Mouse (Mus musculus) heart, embryonic 16.5 days (tissue): ENCODE measurements around the gene Pip5k1b. TPM values are rescaled to one million over a fixed set of nuclear protein-coding genes. Genes with fewer than 3 reads are reported as not detected.

ENCODE experiments used
- ATAC-seq: fragments of 200-750 bp; cut with Nextera tagmentation; replicated peaks from 2 replicates; pipeline ENCODE4 v1.8.0; 2017; ENCODE audit warnings: moderate number of reproducible peaks; ENCODE audit not compliant: insufficient read depth, low FRiP score; ENCODE audit errors: extremely low read depth
- H3K27ac ChIP-seq: fragments of 300-500 bp; sonication (generic); 2 replicates; pipeline ENCODE4 v1.5.1; 2014; ENCODE audit warnings: mild to moderate bottlenecking, low read length, control low read depth, moderate library complexity
- H3K27me3 ChIP-seq: fragments of 300-500 bp; sonication (generic); 2 replicates; pipeline ENCODE4 v1.6.1; 2014; ENCODE audit warnings: low read length, mixed read lengths; ENCODE audit not compliant: control insufficient read depth, insufficient read depth
- H3K36me3 ChIP-seq: fragments of 300-500 bp; sonication (generic); 2 replicates; pipeline ENCODE4 v1.6.1; 2014; ENCODE audit not compliant: control insufficient read depth, insufficient read depth
- H3K4me1 ChIP-seq: fragments of 300-500 bp; sonication (generic); 2 replicates; pipeline ENCODE4 v1.6.1; 2014; ENCODE audit warnings: low read length, mixed read lengths; ENCODE audit not compliant: control insufficient read depth, insufficient read depth
- H3K4me2 ChIP-seq: fragments of 300-500 bp; sonication (generic); 2 replicates; pipeline ENCODE4 v1.6.1; 2014; ENCODE audit warnings: low read depth, mild to moderate bottlenecking, control low read depth, low read length
- H3K4me3 ChIP-seq: fragments of 300-500 bp; sonication (generic); 2 replicates; pipeline ENCODE4 v1.5.1; 2014; ENCODE audit warnings: mild to moderate bottlenecking, control low read depth, low read length
- H3K9ac ChIP-seq: fragments of 300-500 bp; sonication (generic); 2 replicates; pipeline ENCODE4 v1.6.1; 2014; ENCODE audit warnings: low read length, control low read depth
- H3K9me3 ChIP-seq: fragments of 300-500 bp; sonication (generic); replicated peaks from 2 replicates; pipeline ENCODE4 v1.6.1; 2016; ENCODE audit warnings: low read length; ENCODE audit not compliant: control insufficient read depth
- WGBS: fragments of 180-500 bp; shearing (Covaris S2); extraction: QIAGEN DNeasy Blood & Tissue Kit; methylation state at CpG from one replicate; pipeline ENCODE4 v1.1.7; 2014; 5-methylcytosine and 5-hydroxymethylcytosine counted together
- polyA plus RNA-seq: library from polyadenylated mRNA; unstranded; fragments of >200 nt; fragmentation: Nextera tagmentation; extraction: Ambion mirVana; gene quantifications from 2 replicates; pipeline ENCODE4 v1.2.1, GENCODE M21; 2015

Pip5k1b gene
- polyA plus RNA-seq, 1 experiment from 2014 or later: 11.1 TPM

DNA sequence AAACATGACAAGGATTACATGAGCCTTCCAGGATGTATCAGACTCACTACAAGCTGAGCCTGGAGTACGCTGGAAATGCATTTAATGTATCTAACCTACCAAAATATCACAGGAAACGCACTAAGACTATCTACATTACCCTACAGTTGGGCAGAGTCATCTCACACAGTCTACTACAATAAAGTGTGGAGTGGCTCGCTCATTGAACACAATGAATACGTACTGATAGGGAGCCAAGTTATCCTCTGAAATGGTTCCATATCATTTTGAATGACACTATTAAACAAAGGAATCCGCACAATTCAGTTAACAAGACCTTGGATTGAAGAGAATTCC lies 28.1 kb downstream of the Pip5k1b start:
- WGBS: 63% methylated on average over 5 of the region's 5 CpGs
- Histone ChIP-seq H3K4me2 (peak overlapping the region; percentile 36; the same call in 1 of the 2 replicates), H3K36me3 (no peaks in the 10 kb centered on the region), H3K27me3 (no peaks in the 10 kb centered on the region), H3K9ac (peak overlapping the region; percentile 54; the same call in 1 of the 2 replicates), H3K9me3 (no peaks in the 10 kb centered on the region), H3K4me3 (no peak overlapping the region), H3K27ac (peak overlapping the region; percentile 93), H3K4me1 (peaks cover 22% of the 10 kb centered on the region)
- no peak for ATAC-seq

DNA sequence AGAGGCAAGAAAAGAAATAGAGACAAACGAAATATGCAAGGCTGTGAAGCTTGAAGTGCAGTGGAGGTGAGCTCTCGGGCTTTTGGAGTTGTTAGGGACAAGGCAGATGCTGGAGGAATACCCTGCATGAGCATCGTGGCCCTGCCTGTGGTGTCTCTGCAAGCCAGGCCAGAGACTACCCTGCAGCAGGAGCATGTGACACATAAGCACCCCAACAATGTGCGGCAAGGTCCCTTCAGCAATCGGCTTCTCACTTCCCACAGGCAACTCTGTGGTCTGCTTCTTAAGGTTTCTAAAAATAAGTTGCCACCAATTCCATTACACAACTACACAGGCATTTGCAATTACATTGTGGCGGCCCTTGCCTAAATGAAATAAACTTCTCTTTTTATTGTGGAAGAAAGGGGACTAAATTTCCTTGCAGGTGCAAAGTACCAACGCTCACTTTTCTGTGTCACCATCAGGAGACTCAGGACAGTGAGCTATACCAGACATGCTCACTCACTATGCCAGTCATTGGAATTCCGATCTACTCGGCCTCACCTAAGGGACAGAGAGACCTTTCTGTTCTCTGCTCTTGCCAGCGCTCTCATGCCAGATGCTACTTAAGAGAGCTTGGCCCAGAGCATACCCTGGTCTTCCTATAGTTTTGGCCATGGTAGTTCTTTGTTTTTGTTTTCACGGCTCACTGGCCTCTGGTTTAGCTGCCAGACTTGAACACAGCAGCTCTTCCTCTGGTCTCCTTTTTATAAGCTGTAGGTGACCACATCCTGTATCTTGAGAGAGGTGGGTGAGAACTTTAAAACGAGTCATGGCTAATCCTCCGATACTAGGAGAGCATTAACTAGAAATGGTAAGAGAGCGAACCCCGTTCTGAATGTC lies 28.7 kb downstream of the Pip5k1b start:
- H3K4me1 ChIP-seq: peaks cover 28% of the 10 kb centered on the region
- H3K27me3 ChIP-seq: no peaks in the 10 kb centered on the region
- WGBS: 35% methylated on average over 15 of the region's 15 CpGs
- no peaks in the 10 kb centered on the region for H3K36me3 ChIP-seq
- H3K9me3 ChIP-seq: no peaks in the 10 kb centered on the region
- peak; percentile 85 for ATAC-seq
- H3K4me3 ChIP-seq: no peak overlapping the region
- peak overlapping the region; percentile 93 for H3K27ac ChIP-seq
- H3K9ac ChIP-seq: peak overlapping the region; percentile 56; the same call in 1 of the 2 replicates
- H3K4me2 ChIP-seq: peak overlapping the region; percentile 36

DNA sequence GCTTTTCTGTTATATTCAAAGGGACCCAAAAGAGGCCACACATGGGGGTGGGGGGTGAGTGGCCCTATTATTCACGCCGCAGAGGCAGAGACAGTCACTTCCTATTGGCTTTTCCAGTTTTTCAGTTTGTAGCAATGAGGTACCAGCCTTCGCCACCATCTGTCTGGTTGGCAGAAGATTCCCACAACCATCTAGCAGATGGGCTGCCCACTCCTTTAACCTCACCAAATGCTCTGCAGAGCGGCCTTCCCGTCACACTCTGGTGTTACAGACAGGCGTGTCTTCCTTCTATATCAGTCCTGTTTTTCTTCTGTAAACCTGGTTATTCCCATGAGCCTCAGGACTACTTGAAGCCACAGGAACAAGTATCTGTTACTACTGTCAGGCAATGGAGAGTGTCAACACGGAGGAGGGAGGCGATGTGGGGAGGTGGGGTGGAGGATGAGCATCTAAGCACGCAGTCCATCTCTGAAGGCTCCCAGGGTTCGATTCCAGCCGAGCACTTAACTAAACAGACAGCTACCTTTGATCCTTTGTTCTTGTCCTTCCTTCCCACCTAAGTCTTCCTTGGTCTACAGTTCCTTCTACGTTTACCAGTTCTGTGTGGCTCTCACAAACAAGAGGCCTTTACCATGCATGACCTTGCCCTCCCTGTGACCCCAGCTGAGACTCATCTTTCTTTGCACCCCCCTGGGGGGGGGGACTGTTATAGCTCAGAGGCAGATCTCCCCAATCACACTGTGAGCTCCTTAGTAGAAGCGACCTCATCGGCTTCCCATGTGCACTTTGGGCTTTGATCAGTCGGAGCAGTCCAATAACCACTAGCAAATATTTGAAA lies 32.0 kb downstream of the Pip5k1b start:
- no peaks in the 10 kb centered on the region for H3K9me3 ChIP-seq
- H3K4me3 ChIP-seq: no peak overlapping the region
- H3K4me1 ChIP-seq: peaks cover 41% of the 10 kb centered on the region
- H3K27me3 ChIP-seq: no peaks in the 10 kb centered on the region
- H3K4me2 ChIP-seq: no peak overlapping the region
- ATAC-seq: no peak
- H3K36me3 ChIP-seq: no peaks in the 10 kb centered on the region
- H3K27ac ChIP-seq: no peak overlapping the region
- 84% methylated on average over 15 of the region's 15 CpGs for WGBS
- no peak overlapping the region for H3K9ac ChIP-seq

DNA sequence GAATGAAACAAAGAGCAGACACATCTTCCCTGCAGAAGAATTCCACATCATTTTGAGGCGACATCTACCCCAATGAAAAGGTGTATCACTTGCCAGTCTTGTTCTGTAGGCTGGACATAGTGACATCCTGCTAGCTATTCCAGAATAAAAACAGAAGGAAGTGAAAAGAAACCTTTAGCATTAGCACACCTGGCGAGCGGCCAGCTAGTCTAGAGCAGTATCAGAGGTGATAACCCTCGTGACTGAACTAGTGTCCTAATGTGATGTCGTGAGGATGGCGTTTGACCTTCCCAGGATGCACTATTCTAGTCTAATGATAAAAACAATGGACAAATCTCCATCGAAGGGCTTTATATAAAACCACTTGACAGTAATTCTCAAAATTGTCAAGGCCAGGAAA lies 33.7 kb downstream of the Pip5k1b start:
- no peaks in the 10 kb centered on the region for H3K9me3 ChIP-seq
- no peak overlapping the region for H3K9ac ChIP-seq
- no peak for ATAC-seq
- 44% methylated on average over 7 of the region's 7 CpGs for WGBS
- no peaks in the 10 kb centered on the region for H3K27me3 ChIP-seq
- H3K27ac ChIP-seq: no peak overlapping the region
- no peak overlapping the region for H3K4me2 ChIP-seq
- H3K4me1 ChIP-seq: peaks cover 30% of the 10 kb centered on the region
- H3K4me3 ChIP-seq: no peak overlapping the region
- no peaks in the 10 kb centered on the region for H3K36me3 ChIP-seq

DNA sequence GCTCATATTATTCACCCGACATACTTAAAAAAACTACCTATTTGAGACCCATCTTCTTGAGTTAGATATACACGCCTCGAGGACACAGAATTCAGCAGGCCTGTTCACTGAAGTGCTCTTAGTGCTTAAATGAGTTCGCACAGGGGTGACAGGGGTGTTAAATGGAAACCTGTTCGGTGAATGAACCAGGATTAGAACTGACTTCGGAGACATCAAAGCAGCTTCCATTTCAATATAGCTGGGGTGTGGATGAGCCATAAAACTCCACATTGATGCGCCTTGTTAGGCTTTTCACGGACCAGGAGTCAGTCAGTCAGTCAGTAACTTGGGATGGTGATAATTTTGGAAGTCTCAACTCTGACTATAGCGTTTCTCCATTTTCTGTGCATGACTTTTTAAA lies 34.5 kb downstream of the Pip5k1b start:
- Histone ChIP-seq H3K4me1 (peaks cover 27% of the 10 kb centered on the region), H3K27ac (no peak overlapping the region; the same call in 1 of the 2 replicates), H3K27me3 (no peaks in the 10 kb centered on the region), H3K9ac (no peak overlapping the region), H3K9me3 (no peaks in the 10 kb centered on the region), H3K4me2 (no peak overlapping the region), H3K36me3 (no peaks in the 10 kb centered on the region), H3K4me3 (no peak overlapping the region)
- WGBS: 71% methylated on average over 9 of the region's 9 CpGs
- no peak for ATAC-seq

DNA sequence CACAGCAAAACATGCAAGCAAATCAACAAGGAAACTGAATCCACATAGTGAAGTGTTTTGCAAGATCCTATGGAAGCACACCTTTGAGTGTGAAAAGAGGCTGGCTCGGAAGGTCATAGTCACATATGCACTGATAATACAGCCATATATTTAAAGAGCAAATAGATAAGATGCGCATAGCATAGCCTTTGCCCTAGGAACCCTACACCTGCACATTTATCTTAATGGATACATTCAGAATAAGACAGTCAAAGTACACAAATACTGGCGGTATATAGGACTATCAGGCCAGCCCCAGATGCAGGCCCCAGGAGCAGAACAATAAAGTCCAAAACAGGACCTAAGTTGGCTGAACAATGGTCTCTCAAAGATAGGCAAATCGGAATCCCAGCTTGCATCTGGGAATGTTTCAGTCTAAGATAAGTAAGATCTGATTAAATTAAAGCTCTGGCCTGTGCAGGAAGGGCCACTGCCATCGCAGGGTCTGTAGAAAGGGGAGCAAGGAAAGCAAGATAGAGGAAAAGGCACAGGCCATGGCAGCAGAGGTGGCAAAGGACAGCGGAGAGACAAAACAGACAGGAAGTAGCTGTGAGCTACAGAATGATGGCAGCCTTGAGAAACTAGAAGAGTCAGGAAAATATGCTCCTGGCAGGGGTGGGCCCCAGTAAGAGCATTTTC lies 35.8 kb downstream of the Pip5k1b start:
- Histone ChIP-seq H3K4me2 (no peak overlapping the region), H3K4me1 (peaks cover 29% of the 10 kb centered on the region), H3K9me3 (no peaks in the 10 kb centered on the region), H3K27me3 (no peaks in the 10 kb centered on the region), H3K9ac (no peak overlapping the region), H3K4me3 (no peak overlapping the region), H3K27ac (no peak overlapping the region), H3K36me3 (no peaks in the 10 kb centered on the region)
- no peak for ATAC-seq
- WGBS: 72% methylated on average over 6 of the region's 6 CpGs

DNA sequence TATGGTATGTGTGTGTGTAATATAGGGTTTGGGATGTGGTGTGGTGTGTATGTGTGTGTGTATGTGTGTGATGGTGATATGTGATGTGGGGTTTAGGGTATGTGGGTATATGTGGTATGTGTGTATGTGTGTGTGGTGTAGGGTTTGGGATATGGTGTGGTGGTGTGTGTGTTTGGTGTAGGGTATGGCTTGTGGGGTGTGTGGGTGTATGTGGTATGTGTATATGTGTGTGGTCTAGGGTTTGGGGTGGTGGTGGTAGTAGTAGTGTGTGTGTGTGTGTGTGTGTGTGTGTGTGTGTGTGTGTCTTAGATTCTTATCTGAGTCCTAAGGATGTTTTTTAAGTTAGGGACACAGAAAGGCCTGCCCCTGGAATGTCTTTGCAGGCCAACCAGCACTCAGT lies 37.3 kb downstream of the Pip5k1b start:
- H3K36me3 ChIP-seq: no peaks in the 10 kb centered on the region
- H3K9ac ChIP-seq: no peak overlapping the region
- no peak for ATAC-seq
- H3K9me3 ChIP-seq: no peaks in the 10 kb centered on the region
- H3K27me3 ChIP-seq: no peaks in the 10 kb centered on the region
- no peak overlapping the region for H3K4me2 ChIP-seq
- peaks cover 31% of the 10 kb centered on the region for H3K4me1 ChIP-seq
- no peak overlapping the region for H3K27ac ChIP-seq
- no peak overlapping the region for H3K4me3 ChIP-seq

DNA sequence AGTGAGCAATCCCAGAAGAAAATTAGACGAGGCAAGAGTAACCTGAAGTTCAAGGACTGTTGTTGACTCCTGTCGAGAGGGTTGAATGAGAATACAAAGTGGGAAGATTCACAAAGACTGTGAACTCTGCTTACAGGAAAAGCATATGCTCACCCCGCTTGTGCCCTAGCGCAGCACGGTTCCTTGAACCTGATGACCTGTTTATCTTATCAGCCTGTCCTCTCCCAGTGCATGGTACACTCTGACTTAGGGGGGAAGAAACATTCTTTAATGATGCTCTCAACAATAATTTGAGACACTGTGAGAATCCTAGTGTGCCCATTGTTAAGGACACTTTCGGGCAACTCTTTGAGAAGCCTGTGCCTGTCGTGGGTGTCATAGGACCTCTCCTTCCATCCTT lies 38.6 kb downstream of the Pip5k1b start:
- H3K9me3 ChIP-seq: no peaks in the 10 kb centered on the region
- no peak overlapping the region for H3K9ac ChIP-seq
- WGBS: 39% methylated on average over 7 of the region's 7 CpGs
- no peaks in the 10 kb centered on the region for H3K27me3 ChIP-seq
- peaks cover 35% of the 10 kb centered on the region for H3K4me1 ChIP-seq
- H3K4me3 ChIP-seq: no peak overlapping the region
- no peaks in the 10 kb centered on the region for H3K36me3 ChIP-seq
- H3K4me2 ChIP-seq: no peak overlapping the region
- no peak for ATAC-seq
- no peak overlapping the region for H3K27ac ChIP-seq
